Mouse (Mus musculus) embryo, embryonic 10 days (tissue): ENCODE measurements around the gene Ikbke.
"Not testable (repeated sequence)": the region's sequence is repeated elsewhere in the genome, so short reads cannot be mapped to it uniquely, and the experiment has no call there.

Experiments used
- DNase-seq: peaks from one replicate; pipeline ENCODE4 v3.0.0-alpha.2; 2015; ENCODE audit warnings: low spot score

Gene Ikbke

DNA sequence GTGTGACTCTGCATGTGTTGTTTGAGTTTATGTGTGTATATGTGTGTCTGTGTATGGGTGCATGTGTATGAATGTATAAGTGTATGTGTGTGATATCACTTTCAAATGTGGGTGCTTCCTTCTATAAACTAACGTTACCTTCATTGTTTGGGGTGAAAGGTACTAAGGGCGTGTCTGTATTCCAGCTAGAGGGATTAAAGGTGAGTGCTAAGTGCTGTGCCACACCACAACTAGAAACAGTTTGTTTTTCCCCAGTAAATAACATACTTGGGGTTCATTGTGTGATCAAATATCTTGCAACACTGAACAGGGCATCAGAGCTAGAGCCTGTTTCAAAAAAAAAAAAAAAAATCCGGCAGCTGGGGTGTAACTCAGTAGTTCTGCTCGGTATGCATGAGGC, 2.3 kb upstream of the Ikbke start:
- no peak for DNase-seq

DNA sequence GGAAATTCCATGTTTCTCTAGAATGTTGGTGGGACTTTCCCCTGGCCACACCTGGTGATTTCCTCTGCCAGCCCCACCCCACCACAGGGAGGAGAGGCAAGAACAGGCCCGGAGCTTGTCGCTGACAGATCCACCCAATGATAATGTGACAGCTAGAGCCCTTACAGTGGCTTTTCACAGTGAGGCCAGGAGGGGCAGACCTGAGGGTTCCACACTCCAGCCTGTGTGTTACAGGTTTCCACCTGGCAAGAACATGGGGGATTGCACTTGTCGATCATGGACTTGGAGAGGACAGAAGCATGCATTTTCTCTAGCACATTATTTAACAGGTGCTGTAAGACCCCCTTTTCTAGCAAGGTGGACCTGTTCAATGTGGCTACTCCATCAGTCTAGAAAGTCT, 874 bp upstream of the Ikbke start:
- no peak for DNase-seq

DNA sequence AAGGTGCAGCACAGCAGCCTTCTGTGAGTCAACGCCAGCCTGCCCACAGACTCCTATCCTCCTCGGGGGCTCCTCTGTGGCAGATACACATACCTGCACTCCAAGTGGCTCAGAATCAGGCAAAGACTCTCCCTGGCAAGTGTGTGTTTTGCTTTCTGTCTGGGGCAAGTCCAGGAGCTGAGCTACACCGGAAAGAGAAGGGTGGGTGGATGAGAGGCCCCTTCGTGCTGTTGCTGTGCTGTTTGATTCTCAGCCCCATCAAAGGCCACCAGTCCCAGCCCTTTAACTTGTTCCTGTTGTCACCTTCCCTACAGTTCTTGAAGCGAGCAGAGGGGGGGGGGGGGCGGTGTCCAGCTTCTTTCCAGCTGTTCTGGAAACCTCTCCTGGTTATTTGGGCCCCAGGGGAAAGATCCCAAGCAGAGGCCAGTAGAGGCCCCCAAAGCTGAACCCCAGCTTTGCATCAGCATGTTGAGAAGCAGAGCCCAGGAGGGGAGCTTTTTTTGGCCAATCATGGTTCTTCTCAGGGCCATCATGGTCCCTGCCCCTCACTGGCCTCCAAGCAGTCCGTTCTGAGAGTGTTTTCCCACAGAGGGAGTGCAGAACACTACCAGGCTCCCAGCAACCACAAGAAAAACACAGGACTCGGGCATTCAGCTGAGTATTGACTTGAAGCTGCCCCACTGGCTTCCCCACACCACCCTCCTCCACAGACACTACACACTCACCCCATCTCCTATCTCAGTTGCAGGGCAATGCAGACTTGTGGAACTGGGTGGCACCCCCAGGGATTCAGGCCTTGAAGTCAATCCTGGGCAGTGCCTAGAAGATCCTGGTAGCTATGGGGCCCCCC, 575 bp downstream of the Ikbke start:
- DNase-seq = no peak

- DNase-seq = peak; percentile 44
These were observed 2.6 kb downstream of the Ikbke start for GRCm38 (mm10) chr1:131276831-131277230.

GRCm38 (mm10) chr1:131275577-131275976, 3.8 kb downstream of the Ikbke start:
- DNase-seq = no peak

DNA sequence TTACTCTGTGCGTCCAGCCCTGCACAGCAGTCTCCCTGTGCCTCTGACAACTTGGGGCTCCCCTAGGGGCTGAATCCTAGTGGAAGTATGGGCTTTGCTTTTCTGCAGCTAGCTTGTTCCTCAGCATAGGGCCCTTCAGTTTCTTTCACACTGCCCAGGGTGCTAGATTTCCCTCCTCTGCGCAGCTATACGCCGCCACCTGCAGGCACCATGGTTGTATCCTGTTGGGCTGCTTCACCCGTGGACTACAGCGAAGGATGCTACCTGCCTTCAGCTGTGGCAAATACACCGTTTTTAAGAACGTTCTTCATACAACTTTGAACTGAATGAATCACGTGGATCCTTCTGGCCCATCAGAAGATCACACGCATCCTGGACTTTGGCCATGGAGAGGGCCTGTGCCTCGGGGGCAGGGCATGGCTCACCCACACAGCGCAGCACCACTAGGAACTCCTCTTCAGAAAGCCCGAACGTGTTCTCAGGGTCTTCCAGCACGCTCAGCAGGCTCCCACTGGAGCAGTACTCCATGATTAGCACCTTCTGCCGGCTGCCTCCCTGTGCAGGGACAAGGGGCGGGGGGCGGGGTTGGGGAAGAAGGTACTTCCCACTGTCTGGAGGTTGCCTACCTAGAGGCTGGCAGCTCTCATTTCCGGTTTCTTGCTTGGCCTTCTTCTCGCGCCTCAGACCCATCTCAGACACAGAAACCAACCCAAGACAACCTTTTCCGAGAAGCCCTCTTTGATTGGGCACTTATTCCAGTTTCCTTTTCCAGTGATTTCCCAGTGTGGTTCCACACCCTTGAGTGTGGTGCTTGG, 4.5 kb downstream of the Ikbke start:
- DNase-seq = no peak

- DNase-seq = peak; percentile 86
These were observed 9.4 kb downstream of the Ikbke start for GRCm38 (mm10) chr1:131269797-131270578.

DNA sequence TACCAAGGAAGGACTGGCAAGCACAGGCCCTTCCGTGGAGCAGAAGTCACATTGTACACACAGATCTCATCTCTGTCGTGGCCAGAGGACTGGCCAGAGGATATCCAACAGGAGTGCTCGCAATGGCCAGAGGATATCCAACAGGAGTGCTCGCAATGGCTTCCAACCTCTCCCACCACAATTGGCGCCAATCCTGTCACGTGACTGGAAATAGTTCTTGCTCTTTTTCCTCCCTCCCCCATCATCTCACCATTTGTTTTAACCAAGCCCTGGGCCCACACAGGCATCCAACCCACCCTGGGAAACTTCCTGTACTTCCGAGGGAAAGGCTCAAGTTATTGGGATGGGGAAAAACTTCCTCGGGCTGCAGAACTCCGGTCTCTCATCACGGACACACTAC, 10.6 kb downstream of the Ikbke start:
- DNase-seq = no peak

- DNase-seq = no peak
These were observed 15.5 kb downstream of the Ikbke start for GRCm38 (mm10) chr1:131263905-131264304.

- peak; percentile 80 for DNase-seq
These were observed 19.1 kb downstream of the Ikbke start for GRCm38 (mm10) chr1:131260309-131260656.

GRCm38 (mm10) chr1:131259632-131260308, 19.6 kb downstream of the Ikbke start:
- DNase-seq = no peak

GRCm38 (mm10) chr1:131257288-131257687, 22.1 kb downstream of the Ikbke start:
- no peak for DNase-seq

DNA sequence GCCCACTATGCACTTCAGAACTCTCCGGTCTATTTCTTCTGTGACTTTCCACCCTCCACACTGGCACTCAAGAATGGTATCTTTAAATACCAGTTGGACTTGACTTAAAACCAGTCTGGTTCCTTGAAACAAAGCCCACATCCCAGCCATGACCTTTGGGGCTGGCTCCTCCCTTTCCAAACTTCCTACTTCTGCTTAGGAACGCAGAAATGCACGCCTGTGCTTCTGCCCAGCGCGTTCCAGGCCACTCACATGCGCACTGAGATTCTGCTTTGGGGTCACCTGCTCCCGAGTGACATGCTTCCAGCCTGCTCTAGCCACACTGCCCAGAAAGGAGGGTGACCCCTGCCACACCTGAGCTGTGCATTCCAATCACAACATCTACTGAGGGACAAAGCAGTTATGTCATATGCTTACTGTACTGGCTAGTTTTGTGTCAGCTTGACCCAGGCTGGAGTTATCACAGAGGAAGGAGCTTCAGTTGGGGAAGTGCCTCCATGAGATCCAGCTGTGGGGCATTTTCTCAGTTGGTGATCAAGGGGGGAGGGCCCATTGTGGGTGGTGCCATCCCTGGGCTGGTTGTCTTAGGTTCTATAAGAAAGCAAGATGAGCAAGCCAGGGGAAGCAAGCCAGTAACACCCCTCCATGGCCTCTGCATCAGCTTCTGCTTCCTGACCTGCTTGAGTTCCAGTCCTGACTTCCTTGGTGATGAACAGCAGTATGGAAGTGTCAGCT, 26.7 kb downstream of the Ikbke start:
- DNase-seq = not testable (repeated sequence)

DNA sequence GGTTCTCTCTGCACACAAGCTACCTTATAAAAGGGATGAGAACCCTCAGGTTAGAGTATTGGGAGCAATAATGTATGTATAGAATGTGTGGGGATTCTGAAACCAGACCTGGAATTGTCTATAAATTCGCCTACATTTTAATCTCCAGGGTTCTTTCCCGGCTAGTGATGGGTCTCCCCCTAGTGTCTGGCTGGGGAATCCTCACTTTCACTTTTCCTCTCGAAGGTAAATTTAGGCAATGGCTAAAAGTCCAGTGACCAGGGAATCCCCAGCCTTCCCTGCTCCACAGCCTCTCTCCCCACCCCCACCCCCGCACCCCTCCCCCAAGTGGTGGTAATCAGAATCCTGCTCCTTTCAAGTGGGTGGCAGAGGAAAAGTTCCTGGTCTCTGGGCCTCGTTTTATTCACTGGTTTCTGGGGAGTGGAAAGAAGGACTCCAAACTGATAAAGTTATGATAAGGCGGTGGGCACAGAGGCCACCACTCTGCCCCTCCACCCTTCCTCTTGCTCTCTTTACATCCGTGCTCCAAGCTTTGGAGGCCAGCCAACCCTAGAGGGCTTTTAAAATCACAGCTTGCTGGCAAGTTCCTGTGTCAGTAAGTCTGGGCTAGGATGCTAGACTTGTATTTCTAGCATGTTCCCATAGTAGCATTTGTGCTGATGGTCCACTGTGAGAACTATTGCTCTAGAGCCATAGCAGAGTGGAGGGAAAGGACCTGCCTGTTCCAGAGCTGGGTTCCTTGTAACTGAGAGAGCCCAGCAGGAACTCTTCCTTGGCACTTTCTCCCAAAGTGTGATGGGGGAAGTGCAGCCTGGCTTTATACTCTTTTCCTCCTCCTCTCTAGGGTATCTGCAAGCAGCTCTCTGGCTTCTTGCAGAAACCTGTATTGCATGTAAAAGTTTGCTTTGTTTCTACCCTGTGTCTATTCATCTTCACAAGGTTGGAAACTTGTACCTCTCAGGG, 32.7 kb downstream of the Ikbke start:
- DNase-seq = peak; percentile 61

GRCm38 (mm10) chr1:131245926-131246325, 33.5 kb downstream of the Ikbke start:
- peak; percentile 33 for DNase-seq

DNA sequence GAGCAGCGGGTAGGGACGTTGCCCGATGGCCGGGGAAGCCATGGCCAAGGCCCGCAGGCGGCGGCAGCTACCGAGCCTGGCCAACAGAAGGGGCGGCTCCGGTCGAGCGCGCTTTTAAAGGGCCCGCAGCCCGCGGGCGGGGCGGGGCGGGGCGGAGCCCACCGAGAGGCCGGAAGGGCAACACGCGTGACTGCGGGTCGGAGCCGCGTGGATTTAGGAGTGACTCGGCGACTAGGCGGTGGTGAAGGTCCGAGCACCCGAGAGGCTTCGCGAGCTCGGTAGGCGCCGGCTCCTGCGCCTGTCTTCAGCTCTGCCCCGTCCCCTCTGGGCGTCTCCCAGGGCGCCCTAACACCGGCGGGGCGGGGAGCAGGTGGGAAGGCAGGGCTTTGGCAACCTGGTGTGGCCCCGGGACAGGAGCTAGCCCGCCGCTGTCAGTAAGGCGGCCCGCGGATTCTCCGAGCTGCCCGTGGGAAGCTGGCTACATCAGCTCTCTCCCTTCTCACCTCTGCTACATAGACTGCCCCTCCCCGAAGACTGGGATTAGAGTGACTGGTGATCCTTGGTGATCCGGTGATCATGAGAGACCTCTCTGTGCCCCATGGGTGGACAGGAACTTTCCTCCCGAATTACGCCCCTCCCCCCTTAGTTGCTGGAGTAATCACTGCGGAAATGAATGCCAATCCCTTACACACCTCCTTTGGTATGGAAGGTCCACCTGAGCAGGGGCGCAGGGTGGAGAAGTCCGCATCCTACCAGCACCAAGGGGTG, 34.1 kb downstream of the Ikbke start, which contains the start of gene Rassf5:
Gene Rassf5 (minus strand): TSS at position 170 of the 768 bp plus-strand sequence.
- DNase-seq = peak; percentile 48

DNA sequence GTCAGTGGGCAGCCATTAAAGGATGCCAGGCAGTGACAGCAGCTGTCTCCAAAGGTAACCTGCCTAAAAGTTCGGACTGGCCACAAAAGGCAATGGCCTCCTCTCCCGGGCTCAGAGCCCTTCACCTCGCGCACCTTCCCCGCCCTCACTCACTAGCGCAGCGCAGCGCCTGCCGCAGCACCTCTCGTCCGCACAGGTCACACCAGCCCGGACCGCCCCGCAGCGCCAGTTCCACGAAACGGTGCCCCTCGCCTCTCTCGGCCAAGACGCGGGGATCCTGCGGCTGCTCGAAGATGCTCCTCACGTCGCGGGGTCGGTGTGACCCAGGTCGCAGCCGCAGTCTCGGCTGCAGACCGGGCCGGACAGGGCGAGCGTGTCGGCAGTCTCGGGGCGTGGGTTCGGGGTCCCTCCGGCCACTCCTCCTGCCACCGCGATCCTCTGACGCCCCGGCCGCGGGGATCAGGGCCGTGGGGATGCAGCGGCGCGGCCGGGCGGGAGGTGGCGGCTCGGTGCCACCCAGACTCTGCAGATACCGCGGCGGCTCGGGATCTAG, 34.8 kb downstream of the Ikbke start:
- DNase-seq = peak; percentile 14

DNA sequence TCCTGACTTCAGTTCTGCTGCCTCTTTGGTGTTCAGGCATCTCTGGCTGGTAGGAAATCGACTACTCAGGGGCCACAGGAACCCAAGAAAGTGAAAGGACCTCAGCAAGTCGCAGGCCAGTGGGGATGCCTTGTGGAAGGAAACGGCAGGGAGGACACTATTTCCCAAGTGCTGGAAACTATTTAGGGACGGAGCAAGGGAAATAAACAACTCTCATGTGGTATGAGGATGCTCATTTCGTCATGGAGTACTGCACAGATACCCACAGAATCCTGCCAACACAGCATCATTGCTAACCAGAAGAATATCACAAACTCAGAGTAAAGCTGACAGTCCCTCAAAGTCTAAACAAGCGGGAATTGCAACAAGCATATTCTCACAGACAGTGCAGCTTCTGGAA, 36.5 kb downstream of the Ikbke start:
- no peak for DNase-seq
